Mouse (Mus musculus) skeletal muscle tissue, adult 2 months (tissue): Measurements from ENCODE around the gene Rbm6.

Experiments used
- DNase-seq: peaks from one replicate; pipeline ENCODE4 v3.0.0-alpha.2; 2012; ENCODE audit warnings: low read depth, low spot score

The Rbm6 gene

DNA sequence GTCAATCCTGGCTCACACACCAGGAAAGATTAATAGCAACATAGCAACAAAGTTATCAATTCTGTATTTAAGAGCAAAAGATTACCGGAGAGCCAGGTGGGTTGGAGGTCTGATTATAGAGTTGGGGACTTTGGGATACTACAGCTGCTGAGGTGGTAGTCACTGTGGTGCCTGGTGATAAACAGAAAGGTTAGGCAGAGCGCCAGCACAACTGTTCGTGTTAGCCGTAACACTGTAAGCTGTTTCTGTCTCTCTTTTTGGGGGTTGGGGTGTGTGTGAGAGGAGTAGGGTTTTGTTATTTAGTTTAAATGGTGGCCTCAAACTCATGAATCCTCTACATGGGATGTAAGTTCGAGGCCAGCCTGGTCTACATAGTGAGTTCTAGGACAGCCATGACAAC, 122.7 kb downstream of the Rbm6 start:
- no peak for DNase-seq

DNA sequence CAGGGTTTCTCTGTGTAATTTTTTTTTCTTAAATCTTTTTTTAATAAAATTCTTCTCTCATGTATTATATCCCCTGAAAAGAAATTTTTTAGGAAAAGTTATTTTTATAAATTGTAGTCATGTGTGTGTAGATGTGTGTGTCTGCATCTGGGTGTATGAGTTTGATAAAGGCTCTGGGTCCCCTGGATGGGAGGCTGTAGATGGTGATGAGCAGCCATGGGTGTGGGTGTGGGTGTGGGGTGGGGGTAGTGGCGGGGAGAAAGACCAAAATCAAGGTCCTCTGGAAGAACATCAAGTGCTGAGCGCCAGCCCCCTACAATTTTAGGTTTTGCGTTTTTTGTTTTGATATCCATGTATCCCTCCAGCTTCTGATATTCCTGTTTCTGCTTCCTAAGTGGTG, 125.0 kb downstream of the Rbm6 start:
- no peak for DNase-seq

- DNase-seq, result no peak
These were observed 125.7 kb downstream of the Rbm6 start for GRCm38 (mm10) chr9:107747310-107747709.

GRCm38 (mm10) chr9:107746679-107747078, 126.4 kb downstream of the Rbm6 start:
- no peak for DNase-seq

DNA sequence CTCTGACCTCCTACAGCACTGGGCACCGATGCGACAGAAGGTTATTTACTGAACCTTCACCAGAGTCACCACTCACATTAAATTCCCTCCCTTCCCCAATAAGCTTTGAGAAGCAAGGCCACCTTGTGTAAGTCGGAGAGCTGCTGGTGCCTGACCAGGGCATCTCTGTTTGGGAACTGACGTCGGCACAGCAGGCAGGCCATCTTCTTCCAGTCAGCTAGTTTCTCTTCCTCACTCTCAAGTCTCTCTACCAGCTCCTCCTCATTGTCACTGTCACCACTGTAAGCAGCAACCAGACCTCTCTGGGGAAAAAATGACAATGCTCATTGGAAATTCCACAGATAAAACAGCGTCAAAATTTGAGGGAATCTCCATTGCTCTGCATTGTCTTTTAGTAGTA, 129.0 kb downstream of the Rbm6 start:
- DNase-seq, result no peak

DNA sequence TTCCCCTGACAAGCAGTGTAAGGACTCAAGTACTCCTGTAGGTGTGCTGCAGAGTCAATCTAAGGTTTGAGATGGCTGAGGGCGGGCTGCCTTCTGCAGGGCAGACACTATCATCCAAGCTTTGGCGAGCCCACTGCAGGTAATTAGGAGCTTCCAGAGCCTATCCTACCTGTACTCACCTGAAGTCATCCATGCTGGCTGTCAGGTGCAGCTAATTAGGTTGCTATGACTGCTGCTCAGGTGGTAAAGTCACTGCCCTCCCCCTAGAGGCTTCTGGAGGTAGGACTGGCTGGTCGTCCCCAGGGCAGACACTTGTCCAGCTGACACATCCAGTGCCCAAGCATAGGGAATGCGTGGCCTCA, 134.2 kb downstream of the Rbm6 start:
- DNase-seq, result no peak

- DNase-seq, result peak; percentile 76
These were observed 134.8 kb downstream of the Rbm6 start for GRCm38 (mm10) chr9:107738020-107738840.

GRCm38 (mm10) chr9:107736185-107736485, 136.9 kb downstream of the Rbm6 start:
- no peak for DNase-seq

- no peak for DNase-seq
These were observed 137.5 kb downstream of the Rbm6 start for GRCm38 (mm10) chr9:107735356-107736184.

DNA sequence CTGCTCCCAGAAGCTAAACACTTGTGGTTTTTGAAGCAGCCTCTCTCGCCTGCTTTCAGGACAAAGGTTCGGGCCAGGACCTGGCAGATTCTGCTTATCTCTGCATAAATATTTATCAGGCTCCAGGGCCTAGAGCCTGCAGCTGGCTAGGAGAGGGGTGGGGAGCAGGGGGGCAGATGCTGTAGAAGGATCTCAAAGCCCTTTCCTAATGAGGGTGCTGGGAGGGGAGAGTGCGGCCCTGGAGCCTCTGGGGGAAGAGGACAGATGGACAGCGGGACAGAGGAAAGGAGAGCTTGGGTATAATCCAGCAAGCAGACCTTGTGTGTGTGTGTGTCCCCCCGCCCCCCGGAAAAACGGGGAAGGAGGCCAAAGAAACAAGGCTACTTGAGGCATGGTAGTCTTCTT, 138.5 kb downstream of the Rbm6 start:
- DNase-seq, result no peak

DNA sequence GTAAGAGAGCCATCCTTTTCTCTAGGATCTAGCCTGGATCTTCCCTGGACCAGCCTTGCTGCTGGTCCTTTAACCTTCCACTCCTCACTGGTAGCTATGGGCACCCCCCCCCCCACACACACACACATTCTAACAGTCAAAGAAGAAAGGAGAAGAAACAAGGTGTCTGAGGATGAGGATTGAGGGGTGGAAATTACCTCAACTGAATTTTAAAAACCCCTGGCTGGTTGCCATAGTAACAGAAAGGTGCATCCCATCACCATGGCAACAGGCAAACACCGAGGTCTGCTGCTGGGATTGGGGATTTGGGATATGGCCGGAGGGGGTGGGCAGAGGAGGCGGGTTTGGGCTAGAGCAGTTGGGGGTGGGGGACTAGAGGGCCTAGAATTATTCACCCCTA, 143.3 kb downstream of the Rbm6 start:
- no peak for DNase-seq

DNA sequence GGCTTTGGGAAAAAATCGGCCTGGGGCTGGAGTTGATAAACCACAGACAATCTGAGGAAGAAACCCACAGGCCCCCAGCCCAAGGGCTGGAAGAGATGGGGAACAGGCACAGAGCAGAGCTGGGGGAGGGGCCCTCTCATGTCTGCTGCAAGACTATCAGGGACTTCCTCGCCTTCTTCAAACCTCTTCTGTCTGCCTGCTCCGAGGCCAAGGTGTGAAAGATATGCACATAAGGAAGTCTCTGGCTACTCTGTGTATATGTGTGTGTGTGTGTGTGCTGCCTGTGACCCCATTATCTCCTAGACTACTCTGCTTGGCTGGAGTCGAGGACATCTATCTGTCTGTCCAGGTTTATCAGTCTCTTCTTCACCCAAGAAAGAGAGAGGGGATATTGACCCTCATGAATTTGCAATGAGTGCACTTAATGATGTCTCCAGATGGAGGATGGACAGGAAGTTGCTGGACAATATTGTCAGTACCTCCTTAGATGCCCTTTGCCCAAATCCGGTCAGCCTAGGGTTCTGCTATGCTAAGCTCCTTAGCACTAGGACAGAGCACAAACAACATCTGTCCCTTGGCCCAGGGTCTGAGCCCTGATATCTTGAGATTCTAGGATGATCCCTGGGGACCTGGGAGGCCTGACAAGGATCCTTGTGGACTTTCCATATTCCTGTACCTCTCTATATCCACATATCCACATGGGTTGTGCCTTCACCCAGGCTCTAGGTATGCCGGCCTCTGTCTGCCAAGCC, 143.9 kb downstream of the Rbm6 start:
- no peak for DNase-seq

DNA sequence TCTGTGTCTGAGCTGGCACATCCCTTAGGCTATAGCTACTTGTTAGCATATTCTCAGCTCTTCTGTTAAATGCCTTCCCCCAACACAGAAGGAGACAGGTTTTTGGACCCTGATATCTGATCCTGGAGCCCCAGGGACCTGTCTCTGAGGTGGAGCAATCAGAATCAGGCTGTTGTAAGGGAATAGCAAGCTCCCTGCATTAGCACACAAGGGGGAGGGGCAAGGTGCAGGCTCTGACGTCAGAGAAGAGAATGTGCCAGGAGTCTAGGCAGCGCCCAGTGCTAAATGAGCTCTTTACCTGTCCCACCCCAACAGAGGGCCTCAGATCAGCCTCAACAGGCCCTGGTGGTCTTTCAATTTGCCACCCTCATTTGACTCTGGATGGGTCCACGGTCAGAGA, 146.0 kb downstream of the Rbm6 start:
- no peak for DNase-seq

DNA sequence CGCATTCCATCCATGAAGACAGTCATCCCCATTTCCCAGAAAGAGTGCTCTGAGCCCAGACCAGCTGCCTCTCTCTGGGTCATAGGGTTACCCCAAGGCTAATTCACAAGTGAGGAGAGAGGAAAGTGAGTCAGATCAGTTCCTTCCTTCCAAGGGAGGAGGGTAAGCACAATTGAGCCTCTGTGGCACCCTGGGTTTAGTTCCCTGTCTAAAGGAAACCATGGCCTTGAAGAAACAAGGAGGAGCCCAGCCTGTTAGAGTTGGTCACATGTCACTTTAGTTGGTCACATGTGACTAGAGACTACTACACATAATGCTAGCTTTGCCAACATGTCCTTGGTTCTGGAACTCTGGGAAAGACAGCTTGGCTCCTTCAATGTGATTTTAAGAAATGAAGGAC, 148.2 kb downstream of the Rbm6 start:
- no peak for DNase-seq

- DNase-seq, result peak; percentile 32
These were observed 149.1 kb downstream of the Rbm6 start for GRCm38 (mm10) chr9:107723794-107724531.
